In the genomic region with DNA sequence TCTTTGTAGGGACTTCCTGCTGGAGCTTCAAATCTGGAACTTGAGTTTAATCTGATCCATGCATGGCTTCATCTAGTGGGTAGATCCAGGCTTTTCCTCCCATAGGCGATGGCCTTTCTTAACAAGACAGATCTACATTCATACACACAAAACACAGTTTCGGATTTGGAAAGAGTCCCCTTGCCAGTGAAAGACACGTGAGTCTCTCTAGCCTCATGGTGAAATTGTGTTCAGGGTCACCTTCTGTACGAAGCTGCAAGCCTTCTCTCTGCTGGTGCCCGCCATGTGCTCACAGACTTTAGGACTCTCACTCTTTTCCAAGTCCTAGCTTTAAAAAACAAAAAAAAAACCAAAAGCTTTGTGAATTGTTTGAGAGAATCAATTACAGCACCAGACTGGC, we compare ENCODE assay signal across 15 mouse cellular contexts. TPM values are rescaled to one million over a fixed set of nuclear protein-coding genes. Genes with fewer than 3 reads are reported as not detected.
"Had no signal": no experiment of that assay in that cellular context is flagged by ENCODE, and none has a peak within 500 bp of the region (broad histone marks: within the 10 kb centered on the region; RNA-seq: fewer than 3 reads in every experiment).

No protein-coding gene starts in this region.

- DNase-seq: kidney, adult 18-20 months; kidney, postnatal 10 days; kidney, postnatal 4 days; lung, postnatal 10 days; midbrain, embryonic 14.5 days; thymus, adult 18-20 months; thymus, postnatal 25 days had no signal

- H3K36me3 ChIP-seq: limb, embryonic 10.5 days; liver, embryonic 15.5 days; midbrain, embryonic 10.5 days; neural tube, embryonic 15.5 days had no signal

- H3K4me3 ChIP-seq: limb, embryonic 10.5 days; liver, embryonic 15.5 days; midbrain, embryonic 10.5 days; myocyte; neural tube, embryonic 15.5 days had no signal

- H3K27ac ChIP-seq: liver, embryonic 15.5 days; midbrain, embryonic 10.5 days; neural tube, embryonic 15.5 days had no signal

- H3K4me1 ChIP-seq: liver, embryonic 15.5 days had no signal

RNA-seq across cellular contexts. Expression of a gene that starts 51.4 kb away (rescaled TPM):
- total RNA-seq: megakaryocyte, adult 5-6 weeks had no signal
- polyA plus RNA-seq: kidney, embryonic 14.5 days; urinary bladder, adult 2 months had no signal
